Mouse (Mus musculus): ENCODE data around the gene D430041D05Rik. TPM values are rescaled to one million over a fixed set of nuclear protein-coding genes. Genes with fewer than 3 reads are reported as not detected.

The D430041D05Rik gene
- total and polyA plus RNA-seq, 3 experiments, result not detected

GRCm38 (mm10) chr2:104332707-104333106, 78.1 kb downstream of the D430041D05Rik start:
- Histone ChIP-seq H3K4me2 (ENCODE audit: insufficient read depth, low read depth, poor library complexity, severe bottlenecking) (no peak overlapping the region), H3K9ac (ENCODE audit: insufficient read depth, low read depth) (no peak overlapping the region), H3K79me2 (replicated peaks; ENCODE audit: control insufficient read depth, extremely low read depth, insufficient read depth, poor library complexity, severe bottlenecking) (no peaks in the 10 kb centered on the region), H3K36me3 (replicated peaks in 1 of 2; ENCODE audit: control insufficient read depth in 1 of 2, insufficient read depth in 1 of 2, low read length in 1 of 2) (no peaks in the 10 kb centered on the region), H3K27me3 (replicated peaks) (no peaks in the 10 kb centered on the region), H3K9me3 (replicated peaks; ENCODE audit: low read length) (no peaks in the 10 kb centered on the region), H3K4me1 (ENCODE audit: control insufficient read depth in 1 of 2, insufficient read depth in 2 of 2) (no peaks in the 10 kb centered on the region), H3K4me3 (replicated peaks in 1 of 3; ENCODE audit: low read depth in 2 of 3, low read length in 2 of 3, poor library complexity in 1 of 3) (no peak overlapping the region), H3K27ac (ENCODE audit: insufficient read depth, low read depth) (no peak overlapping the region)
- in situ Hi-C loops (cut with MboI; ENCODE audit: low pct_ligation_motif_present, low pct_unique_long_range_greater_than_20kb, low sequenced_read_pairs), result no loop called here
- dilution Hi-C loops (cut with MboI; ENCODE audit: extremely low pct_ligation_motif_present, extremely low pct_unique_long_range_greater_than_20kb, low sequenced_read_pairs), result no loop called here
- TF ChIP-seq MAX (IDR thresholded peaks at IDR 0.05; ENCODE audit: low read length) (no peak), ZNF384 (IDR thresholded peaks at IDR 0.05; ENCODE audit: low read depth, low read length) (no peak), GABPA (IDR thresholded peaks at IDR 0.05; ENCODE audit: insufficient replicate concordance, low read depth, low read length) (no peak), POLR2A (IDR thresholded peaks at IDR 0.05; ENCODE audit: low read depth, low read length) (no peak), MEF2A (IDR thresholded peaks at IDR 0.05; ENCODE audit: borderline replicate concordance, low read depth, low read length) (no peak), ZKSCAN1 (IDR thresholded peaks at IDR 0.05; ENCODE audit: borderline replicate concordance, low read depth, low read length) (no peak), PAX5 (IDR thresholded peaks at IDR 0.05; ENCODE audit: low read length) (no peak), TBP (conservative IDR thresholded peaks at IDR 0.05; ENCODE audit: low read depth, low read length) (no peak), UBTF (IDR thresholded peaks at IDR 0.05; ENCODE audit: low read depth, low read length) (no peak), JUN (IDR thresholded peaks at IDR 0.05; ENCODE audit: insufficient read depth, low read depth, low read length) (no peak), E2F4 (IDR thresholded peaks at IDR 0.05; ENCODE audit: insufficient replicate concordance, low read depth, low read length) (no peak), ZMIZ1 (IDR thresholded peaks at IDR 0.05; ENCODE audit: low read depth, low read length) (no peak), NELFE (IDR thresholded peaks at IDR 0.05; ENCODE audit: low read depth, low read length) (no peak), CHD1 (IDR thresholded peaks at IDR 0.05; ENCODE audit: low read depth, low read length) (no peak), SMC3 (IDR thresholded peaks at IDR 0.05; ENCODE audit: low read depth, low read length) (no peak), USF1 (IDR thresholded peaks at IDR 0.05; ENCODE audit: low read depth, low read length) (no peak), MAFK (IDR thresholded peaks at IDR 0.05; ENCODE audit: insufficient replicate concordance, low read length) (no peak), MYC (IDR thresholded peaks at IDR 0.05; ENCODE audit: low read depth, low read length) (no peak), BHLHE40 (IDR thresholded peaks at IDR 0.05; ENCODE audit: low read depth, low read length) (no peak)
- DNase-seq (ENCODE audit: extremely low read depth), result no peak

- Histone ChIP-seq H3K9ac (ENCODE audit: insufficient read depth, low read depth) (no peak overlapping the region), H3K4me2 (ENCODE audit: insufficient read depth, low read depth, poor library complexity, severe bottlenecking) (no peak overlapping the region), H3K79me2 (replicated peaks; ENCODE audit: control insufficient read depth, extremely low read depth, insufficient read depth, poor library complexity, severe bottlenecking) (no peaks in the 10 kb centered on the region), H3K4me1 (ENCODE audit: control insufficient read depth in 1 of 2, insufficient read depth in 2 of 2) (no peaks in the 10 kb centered on the region), H3K27ac (ENCODE audit: insufficient read depth, low read depth) (no peak overlapping the region), H3K9me3 (replicated peaks; ENCODE audit: low read length) (no peaks in the 10 kb centered on the region), H3K27me3 (replicated peaks) (no peaks in the 10 kb centered on the region), H3K36me3 (replicated peaks in 1 of 2; ENCODE audit: control insufficient read depth in 1 of 2, insufficient read depth in 1 of 2, low read length in 1 of 2) (no peaks in the 10 kb centered on the region), H3K4me3 (replicated peaks in 1 of 3; ENCODE audit: low read depth in 2 of 3, low read length in 2 of 3, poor library complexity in 1 of 3) (no peak overlapping the region)
- dilution Hi-C loops (cut with MboI; ENCODE audit: extremely low pct_ligation_motif_present, extremely low pct_unique_long_range_greater_than_20kb, low sequenced_read_pairs) (no loop called here), in situ Hi-C loops (cut with MboI; ENCODE audit: low pct_ligation_motif_present, low pct_unique_long_range_greater_than_20kb, low sequenced_read_pairs) (no loop called here)
- no peak for TF ChIP-seq SIN3A (IDR thresholded peaks at IDR 0.05; ENCODE audit: low read length)
- TF ChIP-seq ZMIZ1 (IDR thresholded peaks at IDR 0.05; ENCODE audit: low read depth, low read length), result no peak
- no peak for TF ChIP-seq KAT2A (IDR thresholded peaks at IDR 0.05; ENCODE audit: insufficient replicate concordance, low read length)
- TF ChIP-seq GABPA (IDR thresholded peaks at IDR 0.05; ENCODE audit: insufficient replicate concordance, low read depth, low read length), result no peak
- no peak for DNase-seq (ENCODE audit: extremely low read depth)
Observed at GRCm38 (mm10) chr2:104331261-104331660, 79.6 kb downstream of the D430041D05Rik start.
